Mouse (Mus musculus) left cerebral cortex, adult 8-10 months (tissue): ENCODE results near the gene Wnt1. TPM values are rescaled to one million over a fixed set of nuclear protein-coding genes. Genes with fewer than 3 reads are reported as not detected.

Experiments used
- DNase-seq, 2 experiments: peaks; one replicate each; pipeline ENCODE4 v3.0.0; 2022; ENCODE audit warnings: low spot score in 2 of 2
- total RNA-seq, 4 experiments: library from RNA; stranded (reverse); gene quantifications; 2 replicates each; pipeline ENCODE4 v1.2.4; 2022

Gene Wnt1
- total RNA-seq, 4 experiments from 2014 or later: 0.26 TPM; not detected in 3

GRCm38 (mm10) chr15:98777762-98778161 lies 11.9 kb upstream of the Wnt1 start, which contains the start of gene Wnt10b:
Gene Wnt10b (minus strand): TSS chr15:98778150.
- DNase-seq: no peak

GRCm38 (mm10) chr15:98778191-98778770 lies 11.4 kb upstream of the Wnt1 start:
- DNase-seq: no peak

- no peak for DNase-seq
Observed at GRCm38 (mm10) chr15:98778806-98779205, 10.9 kb upstream of the Wnt1 start.

GRCm38 (mm10) chr15:98780075-98780474 lies 9.6 kb upstream of the Wnt1 start:
- no peak for DNase-seq

- no peak for DNase-seq
Observed at GRCm38 (mm10) chr15:98780573-98780972, 9.1 kb upstream of the Wnt1 start.

GRCm38 (mm10) chr15:98781166-98781565 lies 8.5 kb upstream of the Wnt1 start:
- no peak for DNase-seq

- DNase-seq: no peak
Observed at GRCm38 (mm10) chr15:98785744-98786143, 3.9 kb upstream of the Wnt1 start.

GRCm38 (mm10) chr15:98787930-98788329 lies 1.7 kb upstream of the Wnt1 start:
- DNase-seq: no peak

- no peak for DNase-seq
Observed at GRCm38 (mm10) chr15:98788972-98789660, 541 bp upstream of the Wnt1 start.

GRCm38 (mm10) chr15:98790761-98791160 lies 1.1 kb downstream of the Wnt1 start:
- DNase-seq: no peak

GRCm38 (mm10) chr15:98791221-98791620 lies 1.6 kb downstream of the Wnt1 start:
- DNase-seq: no peak

- DNase-seq: no peak
Observed at GRCm38 (mm10) chr15:98791771-98792170, 2.1 kb downstream of the Wnt1 start.

GRCm38 (mm10) chr15:98792233-98793020 lies 2.8 kb downstream of the Wnt1 start:
- DNase-seq: no peak

GRCm38 (mm10) chr15:98793141-98793698 lies 3.6 kb downstream of the Wnt1 start:
- DNase-seq: no peak

- peak in 1 of 2 experiments; percentile 62 for DNase-seq
Observed at GRCm38 (mm10) chr15:98796803-98797595, 7.3 kb downstream of the Wnt1 start.

- no peak for DNase-seq
Observed at GRCm38 (mm10) chr15:98797835-98798492, 8.3 kb downstream of the Wnt1 start.

- DNase-seq: no peak
Observed at GRCm38 (mm10) chr15:98798903-98799302, 9.2 kb downstream of the Wnt1 start.

- DNase-seq: peak in 1 of 2 experiments; percentile 73
Observed at GRCm38 (mm10) chr15:98799396-98799795, 9.7 kb downstream of the Wnt1 start.

GRCm38 (mm10) chr15:98802926-98803325 lies 13.3 kb downstream of the Wnt1 start:
- DNase-seq: no peak

GRCm38 (mm10) chr15:98804054-98804453 lies 14.4 kb downstream of the Wnt1 start:
- DNase-seq: peak; percentile 76 to 91
